Mouse (Mus musculus) inflammation-experienced regulatory T-cells, adult 6 months (primary cell): Measurements from ENCODE around the gene Wdfy3. TPM values are rescaled to one million over a fixed set of nuclear protein-coding genes. Genes with fewer than 3 reads are reported as not detected.
"Not testable (repeated sequence)": the region's sequence is repeated elsewhere in the genome, so short reads cannot be mapped to it uniquely, and the experiment has no call there.

Experiments used
- ATAC-seq: one replicate; pipeline ENCODE4 v1.8.0; 2017
- polyA plus RNA-seq, 3 experiments: library from polyadenylated mRNA; unstranded; fragments of 100-300 nt; shearing (Covaris generic); gene quantifications; one replicate each; pipeline ENCODE4 v1.2.1; 2017

Gene Wdfy3
- not detected for polyA plus RNA-seq

GRCm38 (mm10) chr5:102069767-102070413 is at the start of gene Wdfy3:
Wdfy3 (minus strand) TSS chr5:102069921.
- no peak for ATAC-seq

- no peak for ATAC-seq
Measured at GRCm38 (mm10) chr5:102113009-102113408, 43.3 kb upstream of the Wdfy3 start.

- ATAC-seq: no peak
Measured at GRCm38 (mm10) chr5:102112034-102112433, 42.3 kb upstream of the Wdfy3 start.

DNA sequence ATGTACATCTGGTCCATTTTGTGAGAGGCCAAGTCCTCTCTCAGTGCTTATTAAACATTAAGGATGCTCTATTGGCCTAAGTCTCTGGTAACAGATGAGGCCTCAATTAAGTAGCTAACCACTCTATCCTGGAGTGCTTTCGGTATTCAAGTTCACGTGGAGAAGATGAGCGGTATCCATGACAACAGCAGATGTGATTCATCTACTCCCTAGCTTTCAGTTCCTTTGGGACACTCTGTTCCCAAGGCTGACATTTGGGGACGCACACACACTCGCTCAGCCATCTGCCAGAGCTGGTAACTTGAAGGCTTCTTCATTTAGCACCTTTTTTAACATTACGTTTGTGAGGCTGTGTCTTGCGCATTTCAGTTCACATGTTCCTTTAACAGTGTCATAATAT is 40.3 kb upstream of the Wdfy3 start:
- no peak for ATAC-seq

- no peak for ATAC-seq
Measured at GRCm38 (mm10) chr5:102105919-102106318, 36.2 kb upstream of the Wdfy3 start.

GRCm38 (mm10) chr5:102101815-102102214 is 32.1 kb upstream of the Wdfy3 start:
- not testable (repeated sequence) for ATAC-seq

- no peak for ATAC-seq
Measured at GRCm38 (mm10) chr5:102100246-102101241, 30.8 kb upstream of the Wdfy3 start.

DNA sequence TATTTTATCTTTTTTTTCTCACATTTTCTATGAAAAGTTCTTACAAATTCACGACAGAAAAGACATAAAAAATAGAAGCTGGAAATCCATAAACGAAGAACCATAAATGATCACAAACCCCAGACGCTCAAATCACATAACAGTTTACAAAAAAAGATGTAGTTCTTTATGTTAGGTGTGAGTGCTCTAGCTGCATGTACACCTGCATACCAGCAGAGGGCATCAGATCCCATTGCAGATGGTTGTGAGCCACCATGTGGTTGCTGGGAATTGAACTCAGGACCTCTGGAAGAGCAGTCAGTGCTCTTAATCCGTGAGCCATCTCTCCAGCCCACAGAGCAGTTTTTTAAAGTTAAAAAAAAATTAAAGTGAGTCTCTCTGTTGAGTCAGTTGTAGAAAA is 25.9 kb upstream of the Wdfy3 start:
- no peak for ATAC-seq

- no peak for ATAC-seq
Measured at GRCm38 (mm10) chr5:102090686-102091085, 21.0 kb upstream of the Wdfy3 start.

DNA sequence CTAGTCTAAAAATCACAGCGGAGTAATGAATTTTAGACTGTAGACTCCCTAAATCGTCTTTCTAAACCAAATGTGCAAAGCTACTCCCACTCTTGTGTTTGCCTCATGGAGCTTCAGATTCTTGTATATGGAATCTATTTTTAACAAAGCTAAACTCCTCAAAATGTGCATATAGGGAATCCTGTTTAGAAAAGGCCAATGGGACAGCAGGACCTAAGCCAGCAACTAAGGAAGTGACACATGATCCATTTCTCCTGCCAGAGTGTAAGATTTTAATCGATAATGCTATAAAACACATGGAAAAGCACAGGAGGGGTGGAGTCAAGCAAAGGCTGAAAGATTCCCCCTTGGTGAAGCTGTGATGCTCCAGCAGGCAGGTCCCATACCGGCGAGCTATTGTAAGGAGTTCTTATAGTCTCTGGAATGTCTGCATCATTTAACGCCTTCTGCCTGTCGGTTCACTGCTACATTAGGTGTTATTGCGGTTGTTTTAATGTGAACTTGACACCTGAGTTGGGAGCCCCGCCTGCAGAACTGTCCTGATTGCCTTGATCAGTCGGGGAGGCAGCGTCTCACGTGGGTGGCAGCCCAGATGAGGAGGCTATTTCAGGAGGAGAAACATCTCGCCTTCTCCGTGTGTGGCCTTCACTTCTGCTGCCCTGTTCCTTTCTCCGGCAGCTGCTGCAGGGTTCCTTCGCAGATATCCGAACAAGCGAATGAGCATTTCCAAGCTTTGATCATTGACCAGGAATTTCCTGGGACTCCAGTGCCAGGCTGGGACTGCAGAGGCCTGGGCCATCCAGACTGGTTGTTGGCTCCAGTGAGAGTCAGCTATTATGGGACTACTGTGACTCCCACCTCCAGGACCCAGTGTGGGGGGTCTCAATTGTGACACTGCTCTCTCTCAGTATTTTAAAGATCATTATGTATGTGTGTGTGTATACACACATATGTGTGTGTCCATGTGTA is 15.3 kb upstream of the Wdfy3 start:
- no peak for ATAC-seq

DNA sequence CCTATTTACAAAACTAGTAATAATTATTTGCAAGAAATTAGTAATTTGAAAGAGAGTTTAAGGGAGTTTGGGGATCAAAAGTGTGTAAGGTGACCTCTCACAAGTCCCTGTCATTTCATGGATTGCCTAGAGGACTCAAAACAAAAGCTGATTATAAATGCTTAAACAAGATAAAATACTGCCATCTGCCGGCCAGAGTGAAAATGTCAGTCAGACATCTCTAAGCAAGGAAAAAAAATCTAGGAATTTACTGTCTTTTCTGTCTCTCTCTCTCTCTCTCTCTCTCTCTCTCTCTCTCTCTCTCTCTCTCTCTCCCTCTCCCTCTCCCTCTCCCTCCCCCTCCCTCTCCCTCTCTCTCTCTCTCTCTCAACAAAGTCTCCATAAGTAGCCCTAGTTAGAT is 4.4 kb upstream of the Wdfy3 start:
- ATAC-seq: no peak

GRCm38 (mm10) chr5:102072057-102072456 is 2.3 kb upstream of the Wdfy3 start:
- ATAC-seq: no peak

GRCm38 (mm10) chr5:102071241-102071640 is 1.5 kb upstream of the Wdfy3 start:
- ATAC-seq: no peak

DNA sequence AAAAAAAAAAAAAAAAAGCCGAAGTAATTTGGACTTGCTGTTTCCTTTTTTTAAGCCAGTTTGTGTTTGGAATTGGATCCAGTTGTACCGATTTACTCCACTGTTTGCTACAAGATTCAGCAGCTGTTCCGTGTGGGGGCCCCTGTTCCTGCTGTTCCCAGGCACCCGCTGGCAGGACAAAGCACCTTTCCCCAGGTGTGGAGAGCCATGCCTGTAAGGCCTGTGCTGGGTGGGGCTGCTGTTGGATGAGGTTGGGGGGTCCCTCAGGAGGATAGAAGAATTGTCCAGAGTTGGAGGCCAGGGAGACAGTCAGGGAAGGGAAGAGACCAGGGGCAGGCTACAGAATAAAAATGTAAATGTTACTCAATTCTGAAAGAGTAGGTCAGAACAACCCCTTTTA is 1.1 kb upstream of the Wdfy3 start:
- ATAC-seq: no peak

GRCm38 (mm10) chr5:102070414-102070768 is 670 bp upstream of the Wdfy3 start:
- no peak for ATAC-seq

DNA sequence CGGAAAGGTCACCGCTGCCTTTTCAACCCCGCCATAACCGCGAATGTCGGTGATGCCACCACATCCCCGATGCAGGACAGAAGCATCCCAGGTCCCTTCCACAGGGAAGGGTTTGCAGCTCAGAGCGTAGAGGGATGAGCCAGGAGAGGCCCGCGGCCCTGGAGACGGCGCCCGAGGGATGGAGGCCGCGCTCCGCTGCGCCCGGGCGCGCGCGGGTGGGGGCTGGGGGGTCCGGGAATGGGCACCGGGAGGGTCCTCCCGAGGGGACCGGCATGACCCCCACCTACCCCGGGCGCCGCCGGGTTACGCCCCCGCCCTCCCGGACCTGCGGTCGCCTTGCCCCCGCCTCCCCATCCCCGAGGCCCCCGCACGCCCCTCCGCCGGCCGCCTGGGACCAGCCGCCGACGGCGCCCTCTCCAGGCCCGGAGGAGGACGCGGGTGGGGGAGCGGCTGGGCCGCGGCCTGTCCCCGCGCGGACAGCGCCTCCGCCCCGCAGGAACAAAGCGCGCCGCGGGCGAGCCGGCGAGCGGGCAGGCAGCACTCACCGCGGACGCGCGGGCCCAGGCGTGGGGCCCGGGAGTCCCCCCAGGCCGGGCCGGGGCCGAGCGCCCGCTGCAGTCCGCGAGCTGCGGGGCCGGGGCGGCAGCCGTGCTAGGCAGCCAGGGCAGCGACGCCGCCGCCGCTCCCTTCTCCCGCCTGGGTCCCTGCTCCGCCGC is 512 bp downstream of the Wdfy3 start:
- no peak for ATAC-seq

DNA sequence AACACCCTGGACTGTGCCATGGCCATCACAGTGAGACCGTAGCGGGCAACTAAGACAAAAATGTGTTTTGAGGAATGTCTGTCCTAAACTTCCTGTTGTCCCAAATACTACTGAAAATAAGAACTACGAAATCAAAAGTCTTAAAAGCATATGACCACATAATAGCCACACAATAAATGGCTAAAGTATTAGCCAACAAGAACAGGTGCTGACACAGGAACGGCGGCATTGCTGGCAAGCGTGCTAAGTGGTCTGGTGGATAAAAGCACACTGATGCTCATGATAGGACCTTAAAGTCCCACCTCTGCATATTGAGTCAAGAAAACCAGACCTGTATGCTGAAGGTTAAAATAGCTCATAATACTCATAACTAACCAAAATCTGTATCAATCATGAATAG is 3.3 kb downstream of the Wdfy3 start:
- no peak for ATAC-seq

GRCm38 (mm10) chr5:102063013-102063752 is 6.5 kb downstream of the Wdfy3 start:
- no peak for ATAC-seq

DNA sequence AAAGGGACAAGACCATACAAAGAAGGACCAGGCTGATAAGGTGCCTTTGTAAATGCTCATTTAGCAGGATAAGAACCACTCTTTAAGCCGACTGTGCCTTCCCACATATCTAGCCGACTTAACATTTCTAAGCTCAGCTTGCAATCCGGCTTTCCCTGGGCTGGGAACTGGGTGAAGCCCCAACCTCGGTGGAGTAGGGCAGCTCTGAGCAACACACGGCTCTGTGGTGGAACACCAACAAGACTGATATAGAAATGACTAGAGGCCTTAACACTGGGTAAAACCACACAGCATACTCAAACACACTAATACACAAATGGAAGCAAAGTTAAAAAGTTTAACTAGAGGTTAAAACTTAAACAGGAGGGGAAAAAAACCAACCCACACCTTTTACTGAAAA is 7.9 kb downstream of the Wdfy3 start:
- no peak for ATAC-seq

- ATAC-seq: no peak
Measured at GRCm38 (mm10) chr5:102055946-102056345, 13.8 kb downstream of the Wdfy3 start.

DNA sequence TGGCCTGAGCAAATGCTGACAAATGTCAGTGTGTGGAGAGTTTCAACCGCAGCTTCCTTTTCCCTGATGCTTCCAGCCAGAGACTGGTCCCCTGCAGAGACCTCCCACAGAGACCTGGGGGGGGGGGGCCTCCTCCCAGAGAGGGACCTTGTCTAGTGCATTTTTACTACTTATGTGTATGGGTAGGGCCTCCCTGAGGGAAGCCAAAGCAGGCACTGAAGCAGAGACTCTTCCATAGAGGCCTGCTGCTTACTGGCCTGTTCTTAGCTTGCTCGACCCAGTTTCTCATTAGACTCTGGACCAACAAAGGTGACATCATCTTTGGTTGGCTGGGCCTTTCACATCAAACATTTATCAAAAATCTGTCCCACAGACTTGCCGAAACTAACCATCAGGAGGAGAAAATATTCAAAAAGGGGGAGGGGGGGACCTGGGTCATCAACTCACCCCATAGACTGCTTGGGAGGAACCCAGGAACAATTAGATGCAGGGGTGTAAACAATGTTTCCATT is 14.5 kb downstream of the Wdfy3 start:
- no peak for ATAC-seq
